Comparison of ENCODE assay signal across 8 mouse cellular contexts in genomic region chr16:30540107-30541001, GRCm38 (mm10). TPM values are rescaled to one million over a fixed set of nuclear protein-coding genes. Genes with fewer than 3 reads are reported as not detected.
DNase-seq lines count a peak whose midpoint lies in the region; ATAC-seq and TF ChIP-seq lines count a peak whose summit lies in the region.
"Had no signal": no experiment of that assay in that cellular context is flagged by ENCODE, and none has a peak within 500 bp of the region (broad histone marks: within the 10 kb centered on the region; RNA-seq: fewer than 3 reads in every experiment).

No protein-coding gene starts in this region.

- 64% methylated on average over 20 of the region's 20 CpGs for WGBS in kidney, embryonic 14.5 days
- WGBS in embryonic facial prominence, embryonic 10.5 days: 71% methylated on average over 20 of the region's 20 CpGs
- WGBS in limb, embryonic 13.5 days: 54% methylated on average over 20 of the region's 20 CpGs

- H3K27me3 ChIP-seq in kidney, embryonic 14.5 days (ENCODE audit: control insufficient read depth, insufficient read depth, low read length): no peaks in the 10 kb centered on the region
- no peaks in the 10 kb centered on the region for H3K27me3 ChIP-seq in embryonic facial prominence, embryonic 10.5 days (replicated peaks; ENCODE audit: low read depth, poor library complexity, severe bottlenecking)
- no peaks in the 10 kb centered on the region for H3K27me3 ChIP-seq in limb, embryonic 13.5 days

- peak overlapping the region; percentile 23; the same call in 1 of the 2 replicates for H3K9ac ChIP-seq in kidney, embryonic 14.5 days (ENCODE audit: low read depth, low read length)
- H3K9ac ChIP-seq in ES-E14 (ENCODE audit: insufficient read depth, low read depth, low read length, poor library complexity, severe bottlenecking): peak overlapping the region; percentile 3; the same call in 1 of the 2 replicates
- peak overlapping the region; percentile 25 for H3K9ac ChIP-seq in limb, embryonic 13.5 days

- peak overlapping the region; percentile 19 for H3K4me3 ChIP-seq in kidney, embryonic 14.5 days (ENCODE audit: low read length)
- H3K4me3 ChIP-seq in ES-E14 (ENCODE audit: insufficient read depth in 1 of 2, low read depth in 1 of 2, low read length in 2 of 2, poor library complexity in 1 of 2, severe bottlenecking in 1 of 2): peak overlapping the region; percentile 40 to 57
- H3K4me3 ChIP-seq in embryonic facial prominence, embryonic 10.5 days: peak overlapping the region; percentile 42
- H3K4me3 ChIP-seq in limb, embryonic 13.5 days: peak overlapping the region; percentile 29
- H3K4me3 ChIP-seq: erythroblast, embryonic 14.5 days had no signal

- peaks cover 10% of the 10 kb centered on the region; the same call in 1 of the 2 replicates for H3K4me1 ChIP-seq in kidney, embryonic 14.5 days (ENCODE audit: control insufficient read depth, insufficient read depth, low read length)
- H3K4me1 ChIP-seq in ES-E14 (ENCODE audit: control insufficient read depth in 2 of 2, insufficient read depth in 2 of 2, low read length in 2 of 2, poor library complexity in 1 of 2): peaks cover 0 to 11% of the 10 kb centered on the region in 2 experiments; a peak in 2 of 4 replicates
- peaks cover 12% of the 10 kb centered on the region; the same call in 1 of the 2 replicates for H3K4me1 ChIP-seq in embryonic facial prominence, embryonic 10.5 days
- no peaks in the 10 kb centered on the region for H3K4me1 ChIP-seq in limb, embryonic 13.5 days

- H3K27ac ChIP-seq in kidney, embryonic 14.5 days (ENCODE audit: low read depth, low read length): no peak overlapping the region
- H3K27ac ChIP-seq in ES-E14 (ENCODE audit: insufficient read depth, low read depth, low read length, poor library complexity, severe bottlenecking): no peak overlapping the region
- H3K27ac ChIP-seq in embryonic facial prominence, embryonic 10.5 days (replicated peaks): no peak overlapping the region
- no peak overlapping the region for H3K27ac ChIP-seq in limb, embryonic 13.5 days

- no peak for DNase-seq in kidney, postnatal 4 days
- DNase-seq in ES-E14 (ENCODE audit: low read depth, low spot score) (no peak), MN1 (ENCODE audit: low spot score) (no peak)
- no peak for DNase-seq in embryonic facial prominence, embryonic 10.5 days (ENCODE audit: low spot score)
- DNase-seq in adrenal gland, postnatal 36 days: no peak

- H3K9me3 ChIP-seq in kidney, embryonic 14.5 days (ENCODE audit: control insufficient read depth, low read length): no peaks in the 10 kb centered on the region
- H3K9me3 ChIP-seq in ES-E14 (ENCODE audit: control insufficient read depth, insufficient read depth, low read depth, low read length): no peaks in the 10 kb centered on the region
- H3K9me3 ChIP-seq in embryonic facial prominence, embryonic 10.5 days: no peaks in the 10 kb centered on the region
- H3K9me3 ChIP-seq in limb, embryonic 13.5 days: no peaks in the 10 kb centered on the region

- in situ Hi-C loops in ES-E14 (cut with MboI; ENCODE audit: low sequenced_read_pairs in 2 of 2, unreplicated experiment in 2 of 2): no loop called here

- no peak for ATAC-seq in kidney, embryonic 14.5 days (ENCODE audit: low FRiP score, low TSS enrichment)
- ATAC-seq in limb, embryonic 13.5 days (ENCODE audit: low FRiP score, low read depth): no peak

- peaks cover 8% of the 10 kb centered on the region for H3K36me3 ChIP-seq in kidney, embryonic 14.5 days (ENCODE audit: control insufficient read depth, insufficient read depth, low read length)
- no peaks in the 10 kb centered on the region for H3K36me3 ChIP-seq in ES-E14 (ENCODE audit: control insufficient read depth, insufficient read depth, low read length, poor library complexity, severe bottlenecking)
- H3K36me3 ChIP-seq in embryonic facial prominence, embryonic 10.5 days (replicated peaks): peaks cover 41% of the 10 kb centered on the region
- peaks cover 19% of the 10 kb centered on the region for H3K36me3 ChIP-seq in limb, embryonic 13.5 days

- H3K4me2 ChIP-seq in kidney, embryonic 14.5 days (replicated peaks; ENCODE audit: low read depth, low read length): peak overlapping the region; percentile 19
- H3K4me2 ChIP-seq in limb, embryonic 13.5 days (replicated peaks): peak overlapping the region; percentile 50

TF ChIP-seq in ES-E14, 5 proteins besides CTCF, POLR2A, EP300 and RAD21:
- TF ChIP-seq ZNF384 (IDR thresholded peaks at IDR 0.05; ENCODE audit: low read depth, low read length): no peak
- TF ChIP-seq CHD2 (IDR thresholded peaks at IDR 0.05; ENCODE audit: low read depth, low read length): no peak
- no peak for TF ChIP-seq MAFK (IDR thresholded peaks at IDR 0.05; ENCODE audit: insufficient read depth, low read depth, low read length)
- TF ChIP-seq ZC3H11A (IDR thresholded peaks at IDR 0.05; ENCODE audit: borderline replicate concordance, low read depth, low read length): no peak
- no peak for TF ChIP-seq HCFC1 (IDR thresholded peaks at IDR 0.05; ENCODE audit: borderline replicate concordance, insufficient read depth, low read length)

RNA-seq across cellular contexts. Expression of gene Tmem44, which starts 10.3 kb away (rescaled TPM):
- polyA plus RNA-seq in kidney, embryonic 14.5 days (2014; fragmentation: Nextera tagmentation; extraction: Ambion mirVana): 14.1 and 15.1 TPM in 2 replicates
- total RNA-seq in ES-E14 (2012; rRNA removed): 4.2 and 9.2 TPM in 2 replicates
- 25.1 and 25.2 TPM in 2 replicates for polyA plus RNA-seq in embryonic facial prominence, embryonic 10.5 days (2016; fragmentation: Nextera tagmentation; extraction: Ambion mirVana)
- polyA plus RNA-seq in limb, embryonic 13.5 days (2015; fragmentation: Nextera tagmentation; extraction: Ambion mirVana): 26.0 and 29.2 TPM in 2 replicates
- total RNA-seq in adrenal gland, postnatal 36 days (2021): 1 to 10 TPM; 3.7 to 4.7 TPM

RNA-seq across cellular contexts. Expression of gene Lsg1, which starts 47.0 kb away (rescaled TPM):
- polyA plus RNA-seq in kidney, embryonic 14.5 days (2014; fragmentation: Nextera tagmentation; extraction: Ambion mirVana): 56.8 and 74.8 TPM in 2 replicates
- total RNA-seq in ES-E14 (2012; rRNA removed): 78.0 and 87.2 TPM in 2 replicates
- 87.1 and 95.3 TPM in 2 replicates for polyA plus RNA-seq in embryonic facial prominence, embryonic 10.5 days (2016; fragmentation: Nextera tagmentation; extraction: Ambion mirVana)
- polyA plus RNA-seq in limb, embryonic 13.5 days (2015; fragmentation: Nextera tagmentation; extraction: Ambion mirVana): 75.7 and 81.8 TPM in 2 replicates
- total RNA-seq in adrenal gland, postnatal 36 days (2021): 10 to 100 TPM; 36.7 to 37.2 TPM

RNA-seq across cellular contexts. Expression of gene Fam43a, which starts 59.2 kb away (rescaled TPM):
- polyA plus RNA-seq in kidney, embryonic 14.5 days (2014; fragmentation: Nextera tagmentation; extraction: Ambion mirVana): 7.2 and 9.2 TPM in 2 replicates
- total RNA-seq in ES-E14 (2012; rRNA removed): 20.1 and 22.2 TPM in 2 replicates
- polyA plus RNA-seq in embryonic facial prominence, embryonic 10.5 days (2016; fragmentation: Nextera tagmentation; extraction: Ambion mirVana): 23.2 and 24.1 TPM in 2 replicates
- 13.8 and 13.9 TPM in 2 replicates for polyA plus RNA-seq in limb, embryonic 13.5 days (2015; fragmentation: Nextera tagmentation; extraction: Ambion mirVana)
- 10 to 100 TPM; 23.6 to 27.5 TPM for total RNA-seq in adrenal gland, postnatal 36 days (2021)
